16 mouse cellular contexts compared by ENCODE assay signal in genomic region chr5:105745324-105745723, GRCm38 (mm10). TPM values are rescaled to one million over a fixed set of nuclear protein-coding genes. Genes with fewer than 3 reads are reported as not detected.
DNase-seq lines count a peak whose midpoint lies in the region; ATAC-seq and TF ChIP-seq lines count a peak whose summit lies in the region.
"Had no signal": no experiment of that assay in that cellular context is flagged by ENCODE, and none has a peak within 500 bp of the region (broad histone marks: within the 10 kb centered on the region; RNA-seq: fewer than 3 reads in every experiment).

No protein-coding gene starts in this region.

- H3K9ac ChIP-seq in lung, embryonic 14.5 days = no peak overlapping the region
- H3K9ac ChIP-seq: forebrain, embryonic 12.5 days; neural tube, embryonic 15.5 days had no signal

- peak; percentile 73 for DNase-seq in heart, embryonic 10.5 days (ENCODE audit: low spot score)
- no peak for DNase-seq in heart, postnatal 10 days
- peak; percentile 34 for DNase-seq in lung, embryonic 14.5 days
- no peak for DNase-seq in lung, postnatal 14 days
- peak; percentile 56 for DNase-seq in lung, postnatal 10 days
- no peak for DNase-seq in cerebellum, adult 9-10 months
- DNase-seq in urinary bladder, adult 18-20 months (ENCODE audit: low spot score in 2 of 2) = no peak
- no peak for DNase-seq in yolk sac, embryonic 10.5 days (ENCODE audit: low spot score)
- DNase-seq: adrenal gland, postnatal 10 days; B cell, adult 2 months; cerebellum, postnatal 25 days; heart, postnatal 4 days; thymus, postnatal 4 days had no signal

- 58% methylated on average over 11 of the region's 11 CpGs for WGBS in heart, embryonic 10.5 days
- 47% methylated on average over 11 of the region's 11 CpGs for WGBS in lung, embryonic 14.5 days

- TF ChIP-seq CTCF in lung, embryonic 14.5 days (IDR thresholded peaks at IDR 0.05; ENCODE audit: low read depth) = no peak

- no peak overlapping the region for H3K4me3 ChIP-seq in heart, embryonic 10.5 days
- H3K4me3 ChIP-seq in lung, embryonic 14.5 days (ENCODE audit: low read depth, low read length) = no peak overlapping the region
- H3K4me3 ChIP-seq: forebrain, embryonic 12.5 days; neural tube, embryonic 15.5 days had no signal

- H3K27ac ChIP-seq in heart, embryonic 10.5 days = no peak overlapping the region
- peak overlapping the region; percentile 18; the same call in 1 of the 2 replicates for H3K27ac ChIP-seq in lung, embryonic 14.5 days (ENCODE audit: low read depth)
- H3K27ac ChIP-seq: neural tube, embryonic 15.5 days had no signal

- H3K9me3 ChIP-seq in heart, embryonic 10.5 days = no peaks in the 10 kb centered on the region
- no peaks in the 10 kb centered on the region for H3K9me3 ChIP-seq in lung, embryonic 14.5 days (ENCODE audit: low read depth, low read length)
- H3K9me3 ChIP-seq: forebrain, embryonic 12.5 days; neural tube, embryonic 15.5 days had no signal

- no peak overlapping the region for H3K4me2 ChIP-seq in lung, embryonic 14.5 days
- H3K4me2 ChIP-seq: forebrain, embryonic 12.5 days; neural tube, embryonic 15.5 days had no signal

- H3K27me3 ChIP-seq in heart, embryonic 10.5 days (ENCODE audit: insufficient read depth, poor library complexity, severe bottlenecking) = peaks cover 10% of the 10 kb centered on the region; the same call in 1 of the 2 replicates
- no peaks in the 10 kb centered on the region for H3K27me3 ChIP-seq in lung, embryonic 14.5 days (ENCODE audit: insufficient read depth, low read length)
- H3K27me3 ChIP-seq: forebrain, embryonic 12.5 days; neural tube, embryonic 15.5 days had no signal

- no peaks in the 10 kb centered on the region for H3K36me3 ChIP-seq in heart, embryonic 10.5 days
- H3K36me3 ChIP-seq in lung, embryonic 14.5 days (ENCODE audit: insufficient read depth) = 0 out of 2 replicates have a peak, but pooled peaks cover 1% of the 10 kb centered on the region
- H3K36me3 ChIP-seq: neural tube, embryonic 15.5 days had no signal

- ATAC-seq in lung, embryonic 14.5 days (ENCODE audit: insufficient read depth) = no peak
- ATAC-seq: inflammation-experienced regulatory T-cells, adult 6 months had no signal

- intact Hi-C loops in heart, postnatal 10 days (cut with DNase I) = loop anchor here (10.0 kb wide), 1 partner anchor 51 kb away; the partner anchor contains the start of gene Lrrc8d

- peaks cover 17% of the 10 kb centered on the region for H3K4me1 ChIP-seq in heart, embryonic 10.5 days
- H3K4me1 ChIP-seq in lung, embryonic 14.5 days (ENCODE audit: insufficient read depth) = 0 out of 2 replicates have a peak, but pooled peaks cover 10% of the 10 kb centered on the region

RNA-seq across cellular contexts. Expression of gene Lrrc8d, which starts 45.6 kb away (rescaled TPM):
- 7.6 and 10.8 TPM in 2 replicates for polyA plus RNA-seq in heart, embryonic 10.5 days (2016; fragmentation: Nextera tagmentation; extraction: Ambion mirVana)
- total RNA-seq in heart, postnatal 10 days (2021) = 10 to 100 TPM; 18.7 to 19.5 TPM
- polyA plus RNA-seq in lung, embryonic 14.5 days (2014; fragmentation: Nextera tagmentation; extraction: Ambion mirVana) = 25.0 and 27.1 TPM in 2 replicates

Comparison
In these comparisons a context has a peak if more than half of its experiments do, and no peak if none do; other contexts are left out.
1. DNase-seq: peak in heart, embryonic 10.5 days (single experiment), lung, embryonic 14.5 days (single experiment) and lung, postnatal 10 days (single experiment); none in heart, postnatal 10 days (0 of 2), lung, postnatal 14 days (single experiment), cerebellum, adult 9-10 months (single experiment), urinary bladder, adult 18-20 months (0 of 2) and yolk sac, embryonic 10.5 days (single experiment).